Mouse (Mus musculus) forebrain, embryonic 15.5 days (tissue): ENCODE results near the gene Gpsm1. TPM values are rescaled to one million over a fixed set of nuclear protein-coding genes. Genes with fewer than 3 reads are reported as not detected.
A peak's percentile ranks its signal among the peaks of the same experiment; 100 is the strongest.
"Not testable (repeated sequence)": the region's sequence is repeated elsewhere in the genome, so short reads cannot be mapped to it uniquely, and the experiment has no call there.

ENCODE experiments used
- ATAC-seq: fragments of 200-750 bp; cut with Nextera tagmentation; replicated peaks from 2 replicates; pipeline ENCODE4 v1.8.0; 2017; ENCODE audit warnings: mild to moderate bottlenecking, moderate TSS enrichment, moderate library complexity
- H3K27ac ChIP-seq: fragments of 300-500 bp; sonication (generic); replicated peaks from 2 replicates; pipeline ENCODE4 v1.5.1; 2015; ENCODE audit warnings: mild to moderate bottlenecking, inconsistent platforms
- H3K27me3 ChIP-seq: fragments of 300-500 bp; sonication (generic); 2 replicates; pipeline ENCODE4 v1.6.1; 2015; ENCODE audit warnings: inconsistent platforms
- H3K36me3 ChIP-seq: fragments of 300-500 bp; sonication (generic); 2 replicates; pipeline ENCODE4 v1.6.1; 2015; ENCODE audit warnings: mild to moderate bottlenecking, inconsistent platforms
- H3K4me1 ChIP-seq: fragments of 300-500 bp; sonication (generic); 2 replicates; pipeline ENCODE4 v1.6.1; 2015; ENCODE audit warnings: inconsistent platforms
- H3K4me2 ChIP-seq: fragments of 300-500 bp; sonication (generic); replicated peaks from 2 replicates; pipeline ENCODE4 v1.6.1; 2015; ENCODE audit warnings: mild to moderate bottlenecking, inconsistent platforms
- H3K4me3 ChIP-seq: fragments of 300-500 bp; sonication (generic); 2 replicates; pipeline ENCODE4 v1.5.1; 2015; ENCODE audit warnings: mild to moderate bottlenecking, inconsistent platforms
- H3K9ac ChIP-seq: fragments of 300-500 bp; sonication (generic); replicated peaks from 2 replicates; pipeline ENCODE4 v1.6.1; 2015; ENCODE audit warnings: mild to moderate bottlenecking, inconsistent platforms
- H3K9me3 ChIP-seq: fragments of 300-500 bp; sonication (generic); 2 replicates; pipeline ENCODE4 v1.6.1; 2016; ENCODE audit warnings: inconsistent platforms
- WGBS: fragments of 180-500 bp; shearing (Covaris S2); methylation state at CpG from one replicate; pipeline ENCODE4 v1.1.7; 2015; ENCODE audit warnings: mixed read lengths; 5-methylcytosine and 5-hydroxymethylcytosine counted together
- polyA plus RNA-seq: library from polyadenylated mRNA; unstranded; fragments of >200 nt; fragmentation: Nextera tagmentation; extraction: Ambion mirVana; gene quantifications from 2 replicates; pipeline ENCODE4 v1.2.1, GENCODE M21; 2015

Gpsm1 gene
- polyA plus RNA-seq, 1 experiment from 2014 or later, result 151 TPM

DNA sequence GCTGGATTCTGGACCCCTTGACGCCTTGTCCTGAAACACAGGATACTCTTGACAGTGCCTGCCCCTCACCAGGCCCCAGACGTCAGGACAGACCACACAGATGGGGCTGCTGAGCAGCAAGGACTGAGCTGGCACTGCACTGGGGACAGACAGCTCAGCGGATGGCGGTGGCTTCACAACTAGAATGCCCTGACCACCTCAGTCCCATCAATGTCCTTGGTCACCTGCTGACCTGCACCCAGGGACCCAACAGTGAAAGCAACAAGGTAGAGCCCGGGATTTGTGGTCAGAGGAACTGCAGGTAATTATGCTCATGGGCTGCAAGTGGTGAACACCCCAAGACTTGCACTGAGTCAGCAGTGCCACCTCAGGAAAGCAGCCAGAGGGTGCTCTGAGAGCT is 47.7 kb downstream of the Gpsm1 start:
- no peaks in the 10 kb centered on the region for H3K4me1 ChIP-seq
- H3K27ac ChIP-seq, result no peak overlapping the region
- peaks cover 38% of the 10 kb centered on the region for H3K36me3 ChIP-seq
- no peak overlapping the region for H3K4me2 ChIP-seq
- no peaks in the 10 kb centered on the region for H3K27me3 ChIP-seq
- no peak overlapping the region for H3K4me3 ChIP-seq
- 91% methylated on average over 5 of the region's 5 CpGs for WGBS
- no peak overlapping the region for H3K9ac ChIP-seq
- no peaks in the 10 kb centered on the region for H3K9me3 ChIP-seq
- no peak for ATAC-seq

DNA sequence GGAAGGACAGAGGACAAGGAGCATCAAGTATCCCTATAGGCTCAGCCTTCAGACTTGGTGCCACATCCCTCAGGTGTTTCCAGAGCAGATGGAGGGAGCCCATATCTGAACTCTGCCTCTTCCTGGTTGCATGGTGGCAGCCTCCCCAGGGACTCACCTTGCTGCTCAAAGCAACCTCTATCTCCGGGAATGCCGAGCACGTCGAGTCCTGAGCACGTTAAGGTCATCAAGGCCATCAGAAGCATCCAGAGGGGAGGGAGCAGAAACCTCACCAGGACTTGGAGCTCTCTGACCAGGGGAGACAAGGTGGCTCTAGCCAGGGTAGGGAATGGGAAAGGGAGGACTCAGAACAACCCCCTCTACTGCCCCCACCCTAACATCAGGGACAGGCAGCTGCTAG is 48.2 kb downstream of the Gpsm1 start:
- Histone ChIP-seq H3K36me3 (peaks cover 41% of the 10 kb centered on the region), H3K27me3 (no peaks in the 10 kb centered on the region), H3K4me3 (no peak overlapping the region), H3K4me1 (no peaks in the 10 kb centered on the region), H3K9me3 (no peaks in the 10 kb centered on the region), H3K9ac (no peak overlapping the region), H3K4me2 (no peak overlapping the region), H3K27ac (no peak overlapping the region)
- WGBS, result 96% methylated on average over 5 of the region's 5 CpGs
- ATAC-seq, result no peak

DNA sequence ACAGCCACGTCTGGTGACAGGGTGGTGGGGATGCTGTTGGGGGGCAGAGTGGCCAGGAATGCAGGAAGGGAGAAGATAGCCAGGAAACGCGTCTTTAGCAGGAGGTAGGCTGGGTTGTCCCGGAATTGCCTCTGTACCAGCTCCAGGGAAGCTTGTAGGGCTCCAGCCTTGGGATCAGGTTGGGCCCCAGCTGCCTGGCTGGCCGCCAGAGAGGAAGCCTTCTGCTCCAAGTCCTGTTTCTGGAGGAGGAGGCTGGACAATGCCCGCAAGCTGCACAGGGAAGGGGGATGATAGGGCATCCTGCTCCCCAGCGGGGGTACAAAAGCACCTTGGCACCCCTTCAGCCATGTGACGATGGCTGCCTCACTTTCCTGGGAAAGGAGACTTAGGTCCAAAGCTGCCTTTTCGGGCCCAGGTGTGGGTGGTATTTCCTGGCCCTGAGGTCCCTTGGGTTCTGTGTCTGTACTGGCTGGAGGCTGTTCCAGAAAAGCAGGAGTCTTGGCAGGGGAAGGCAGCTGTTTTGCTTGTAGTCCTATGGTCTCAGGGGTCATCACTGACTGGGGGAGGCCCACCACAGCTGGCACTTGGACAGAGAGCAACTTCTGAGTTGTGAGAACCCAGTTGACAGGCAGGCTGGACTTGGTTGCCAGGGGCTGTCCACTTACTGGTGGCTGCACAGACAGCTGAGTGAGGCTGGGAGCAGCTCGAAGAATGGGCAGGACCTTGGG is 49.6 kb downstream of the Gpsm1 start:
- no peaks in the 10 kb centered on the region for H3K4me1 ChIP-seq
- no peak overlapping the region for H3K27ac ChIP-seq
- H3K9ac ChIP-seq, result no peak overlapping the region
- no peaks in the 10 kb centered on the region for H3K9me3 ChIP-seq
- no peak overlapping the region for H3K4me2 ChIP-seq
- H3K36me3 ChIP-seq, result peaks cover 55% of the 10 kb centered on the region
- H3K27me3 ChIP-seq, result no peaks in the 10 kb centered on the region
- 86% methylated on average over 10 of the region's 10 CpGs for WGBS
- ATAC-seq, result no peak
- H3K4me3 ChIP-seq, result no peak overlapping the region

DNA sequence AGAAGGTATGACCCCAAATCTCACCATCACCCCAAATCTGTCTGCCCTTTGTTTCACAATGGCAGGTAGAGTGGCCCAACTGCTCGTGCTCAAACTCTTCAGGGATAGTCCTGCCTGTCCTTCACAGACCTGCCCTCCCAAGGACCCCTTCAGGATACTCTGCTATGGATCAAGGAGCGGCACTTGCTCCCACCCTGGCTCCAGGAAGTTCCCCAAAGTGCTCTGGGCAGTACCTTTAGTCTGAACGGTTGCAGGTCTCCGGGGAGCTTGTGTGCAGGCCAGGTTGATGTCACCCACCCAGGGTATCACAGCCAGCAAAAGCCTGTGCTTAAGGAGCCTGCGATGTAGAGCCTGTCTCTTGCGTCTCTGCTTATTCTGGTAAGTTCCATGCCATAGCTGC is 52.6 kb downstream of the Gpsm1 start:
- Histone ChIP-seq H3K4me2 (no peak overlapping the region), H3K27me3 (no peaks in the 10 kb centered on the region), H3K4me3 (no peak overlapping the region), H3K4me1 (no peaks in the 10 kb centered on the region), H3K27ac (no peak overlapping the region), H3K9me3 (no peaks in the 10 kb centered on the region), H3K36me3 (peaks cover 84% of the 10 kb centered on the region), H3K9ac (no peak overlapping the region)
- WGBS, result 93% methylated on average over 6 of the region's 6 CpGs
- no peak for ATAC-seq

DNA sequence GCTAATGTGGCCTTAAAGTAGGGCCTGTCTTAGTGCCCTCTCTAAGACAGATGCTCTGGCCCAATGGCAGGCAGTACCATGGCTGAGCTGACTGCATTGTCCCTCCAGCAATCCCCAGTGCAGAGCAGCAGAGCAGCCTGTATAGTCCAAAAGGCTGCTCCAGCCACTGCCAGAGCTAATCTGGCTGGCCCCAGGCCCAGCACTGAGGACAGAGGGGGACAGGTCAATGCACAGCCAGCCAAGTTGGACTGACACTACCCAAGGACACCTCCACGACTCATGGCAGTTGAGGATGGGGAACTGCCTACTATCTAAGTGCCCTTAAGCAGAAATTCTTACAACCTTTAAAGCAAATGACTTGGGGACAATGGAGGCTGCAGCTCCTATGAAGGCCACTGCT is 53.3 kb downstream of the Gpsm1 start:
- H3K36me3 ChIP-seq, result peaks cover 90% of the 10 kb centered on the region
- 97% methylated on average over 1 of the region's 1 CpGs for WGBS

DNA sequence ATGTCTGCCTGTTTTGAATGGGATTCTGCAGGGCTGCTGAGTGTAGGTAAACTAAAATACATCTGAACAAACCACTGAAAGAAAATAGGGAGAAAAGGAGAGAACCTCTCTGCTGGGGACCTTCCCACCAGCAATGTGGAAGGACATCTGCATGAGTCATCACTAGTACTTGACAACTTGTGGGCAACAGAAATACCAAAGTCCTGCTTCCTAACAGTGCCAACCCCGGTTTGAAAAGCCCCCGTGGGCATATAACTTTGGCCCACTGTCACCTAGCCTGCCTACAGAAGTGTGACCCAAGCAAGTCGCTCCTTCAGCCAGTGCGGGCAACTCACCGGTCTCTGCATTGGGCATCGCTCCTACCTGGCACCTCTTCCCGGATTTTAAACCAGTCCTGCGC is 57.1 kb downstream of the Gpsm1 start:
- 97% methylated on average over 8 of the region's 8 CpGs for WGBS
- no peak for ATAC-seq

More for the DNA sequence above, 53.3 kb downstream of the Gpsm1 start:
- Histone ChIP-seq H3K9ac (no peak overlapping the region), H3K4me2 (no peak overlapping the region), H3K27ac (no peak overlapping the region), H3K4me1 (no peaks in the 10 kb centered on the region), H3K27me3 (no peaks in the 10 kb centered on the region), H3K9me3 (no peaks in the 10 kb centered on the region), H3K4me3 (no peak overlapping the region)
- no peak for ATAC-seq

DNA sequence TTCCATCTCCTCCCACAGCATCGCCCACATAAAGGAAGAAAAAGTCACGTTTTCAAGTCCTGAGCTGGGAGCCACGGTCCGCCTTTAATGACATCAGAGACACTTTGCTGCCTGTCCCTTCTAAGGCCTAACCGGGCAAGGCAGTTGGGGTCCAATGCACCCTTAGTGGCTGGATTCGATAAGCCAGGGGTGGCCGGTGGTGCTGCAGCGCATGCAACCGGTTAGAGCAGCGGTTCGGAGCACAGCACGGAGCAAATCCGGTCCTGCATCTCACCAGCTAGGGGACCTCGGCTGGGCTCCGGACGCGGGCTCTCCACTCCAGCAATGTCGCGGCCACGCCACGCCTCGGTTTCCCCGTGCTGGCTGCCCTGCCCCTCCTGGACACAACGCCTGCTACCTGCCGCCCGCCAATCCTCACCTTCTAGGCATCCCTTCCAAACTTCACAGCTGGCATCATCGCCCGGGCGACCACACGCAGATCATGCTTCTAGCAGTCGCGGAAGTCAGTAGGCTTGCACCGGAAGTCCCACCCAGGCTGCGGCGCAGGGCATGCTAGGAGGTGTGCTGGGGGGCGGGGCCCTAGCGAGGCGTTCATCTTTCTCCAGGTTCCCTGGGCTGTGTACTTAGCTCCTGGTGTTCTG is 64.9 kb downstream of the Gpsm1 start, which contains the start of gene Snapc4:
Gene Snapc4, minus strand, starts transcription at position 523 of the 641 bp plus-strand sequence.
- Histone ChIP-seq H3K4me2 (peak within 1 kb of the TSS; percentile 94), H3K9ac (peak within 1 kb of the TSS; percentile 76), H3K4me1 (peaks cover 21% of the 10 kb centered on the region), H3K27ac (peak within 1 kb of the TSS; percentile 56), H3K27me3 (no peaks in the 10 kb centered on the region), H3K9me3 (no peaks in the 10 kb centered on the region), H3K4me3 (peak within 1 kb of the TSS; percentile 68), H3K36me3 (peaks cover 61% of the 10 kb centered on the region)
- 0% methylated on average over 38 of the region's 38 CpGs for WGBS
- peak; percentile 98 for ATAC-seq

More for the DNA sequence above, 57.1 kb downstream of the Gpsm1 start:
- no peaks in the 10 kb centered on the region for H3K27me3 ChIP-seq
- H3K9me3 ChIP-seq, result no peaks in the 10 kb centered on the region
- no peak overlapping the region for H3K9ac ChIP-seq
- H3K27ac ChIP-seq, result no peak overlapping the region
- no peak overlapping the region for H3K4me3 ChIP-seq
- peaks cover 94% of the 10 kb centered on the region for H3K36me3 ChIP-seq
- no peaks in the 10 kb centered on the region for H3K4me1 ChIP-seq
- H3K4me2 ChIP-seq, result no peak overlapping the region

DNA sequence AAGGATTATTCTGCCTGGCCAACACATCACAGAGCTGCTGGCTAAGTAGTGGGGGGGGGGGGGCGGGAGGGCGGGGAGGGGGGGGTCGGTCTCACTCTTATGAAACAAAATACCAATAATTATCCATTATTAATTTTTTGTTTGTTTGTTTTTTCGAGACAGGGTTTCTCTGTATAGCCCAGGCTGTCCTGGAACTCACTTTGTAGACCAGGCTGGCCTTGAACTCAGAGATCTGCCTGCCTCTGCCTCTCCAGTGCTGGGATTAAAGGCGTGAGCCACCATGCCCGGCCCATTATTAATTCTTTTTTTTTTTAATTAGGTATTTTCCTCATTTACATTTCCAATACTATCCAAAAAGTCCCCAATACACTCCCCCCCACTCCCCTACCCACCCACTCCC is 65.6 kb downstream of the Gpsm1 start:
- not testable (repeated sequence) for H3K27me3 ChIP-seq, H3K9me3 ChIP-seq
- WGBS, result 37% methylated on average over 6 of the region's 6 CpGs
- Histone ChIP-seq H3K4me3 (peak overlapping the region; percentile 68), H3K4me2 (peak overlapping the region; percentile 94), H3K9ac (peak overlapping the region; percentile 76), H3K36me3 (peaks cover 62% of the 10 kb centered on the region), H3K4me1 (peaks cover 21% of the 10 kb centered on the region), H3K27ac (peak overlapping the region; percentile 56)
- ATAC-seq, result peak; percentile 14; the same call in 1 of the 2 replicates

DNA sequence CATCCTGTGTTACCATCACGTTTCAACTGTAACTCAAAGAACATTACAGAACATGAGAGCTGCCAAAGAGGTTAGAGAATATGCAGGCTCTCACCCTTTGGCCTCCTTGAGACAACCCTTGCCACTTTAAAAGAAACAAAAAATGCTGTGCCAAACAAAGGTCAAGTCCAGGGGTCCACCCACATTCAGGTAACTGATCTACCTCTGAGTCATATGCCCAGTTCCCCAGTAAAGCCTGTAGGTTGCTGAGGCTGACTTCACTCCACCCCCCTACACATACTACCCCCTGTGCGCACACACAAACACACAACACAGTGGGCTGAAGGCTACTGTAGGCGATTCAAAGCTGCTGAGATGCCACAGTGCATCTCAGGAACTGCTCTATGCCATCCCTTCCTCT is 72.4 kb downstream of the Gpsm1 start:
- 96% methylated on average over 3 of the region's 3 CpGs for WGBS
- no peak overlapping the region for H3K27ac ChIP-seq
- peak overlapping the region; percentile 96; the same call in 1 of the 2 replicates for H3K4me2 ChIP-seq
- H3K36me3 ChIP-seq, result peaks cover 73% of the 10 kb centered on the region
- H3K9me3 ChIP-seq, result no peaks in the 10 kb centered on the region
- no peak for ATAC-seq
- H3K4me1 ChIP-seq, result peaks cover 30% of the 10 kb centered on the region
- H3K27me3 ChIP-seq, result no peaks in the 10 kb centered on the region
- H3K9ac ChIP-seq, result no peak overlapping the region
- no peak overlapping the region for H3K4me3 ChIP-seq

DNA sequence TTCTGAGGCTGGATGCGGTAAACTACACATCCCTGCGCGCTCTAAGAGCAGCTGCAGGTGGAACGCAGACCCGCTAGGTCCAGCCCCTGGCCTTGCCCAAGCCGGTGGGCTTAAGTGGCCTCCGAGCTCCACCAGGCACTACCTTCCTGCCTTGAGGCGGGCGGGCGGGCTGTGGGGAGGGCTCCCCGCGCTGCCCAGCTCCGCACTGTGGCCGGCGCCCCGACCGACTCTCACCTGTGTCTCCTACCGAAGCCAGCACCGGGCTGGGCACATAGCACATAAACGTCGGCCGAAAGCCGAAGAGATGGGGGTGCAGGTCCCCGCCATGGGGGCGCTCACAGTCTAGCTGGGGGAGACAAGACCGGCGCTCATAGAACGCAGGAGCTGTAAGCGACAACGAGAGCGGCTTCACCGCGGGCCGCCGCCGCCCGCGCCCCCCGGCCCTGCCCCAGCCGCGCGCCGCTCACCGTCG is 73.4 kb downstream of the Gpsm1 start:
- H3K36me3 ChIP-seq, result peaks cover 73% of the 10 kb centered on the region
- H3K9me3 ChIP-seq, result no peaks in the 10 kb centered on the region
- peak overlapping the region; percentile 96 for H3K4me2 ChIP-seq
- H3K27ac ChIP-seq, result peak overlapping the region; percentile 74
- H3K9ac ChIP-seq, result peak overlapping the region; percentile 89
- peak overlapping the region; percentile 90 for H3K4me3 ChIP-seq
- peaks cover 30% of the 10 kb centered on the region for H3K4me1 ChIP-seq
- under 1% methylated on average over 45 of the region's 45 CpGs for WGBS
- H3K27me3 ChIP-seq, result no peaks in the 10 kb centered on the region
- ATAC-seq, result peak; percentile 52

DNA sequence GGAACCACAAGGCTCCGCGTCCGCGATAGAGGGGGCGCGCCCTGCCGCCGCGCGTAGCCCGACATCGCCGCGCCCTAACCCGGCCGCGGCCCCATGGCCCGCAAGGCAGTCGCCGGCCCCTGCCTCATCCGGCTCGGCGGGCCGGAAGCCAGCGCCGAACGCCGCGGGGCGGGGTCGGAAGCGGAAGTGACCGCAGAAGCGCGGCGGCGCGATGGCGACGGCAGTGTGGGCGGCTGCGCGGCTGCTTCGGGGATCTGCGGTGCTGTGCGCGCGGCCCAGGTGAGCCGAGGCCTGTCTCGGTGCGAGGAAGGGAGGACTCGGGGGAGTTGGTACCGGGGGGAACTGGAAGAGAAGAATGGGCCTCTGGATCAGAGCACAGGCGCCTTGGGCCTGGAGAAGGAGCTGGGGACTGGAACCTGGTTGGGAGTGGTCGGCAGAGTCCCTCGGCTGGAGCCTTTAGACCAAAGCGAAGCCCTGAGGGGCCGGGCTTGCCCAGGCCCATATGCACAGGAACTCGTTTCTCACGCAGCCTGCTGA is 73.9 kb downstream of the Gpsm1 start, which contains the start of the genes Entr1 and Pmpca:
Gene Entr1, minus strand, starts transcription at position 163 of the 537 bp plus-strand sequence.
Gene Pmpca, plus strand, starts transcription at position 186 of the 537 bp plus-strand sequence.
- Histone ChIP-seq H3K36me3 (peaks cover 73% of the 10 kb centered on the region), H3K9me3 (no peaks in the 10 kb centered on the region), H3K4me3 (peak within 1 kb of the TSS; percentile 90), H3K4me1 (peaks cover 30% of the 10 kb centered on the region), H3K4me2 (peak within 1 kb of the TSS; percentile 96), H3K9ac (peak within 1 kb of the TSS; percentile 89), H3K27ac (peak within 1 kb of the TSS; percentile 74), H3K27me3 (no peaks in the 10 kb centered on the region)
- under 1% methylated on average over 60 of the region's 60 CpGs for WGBS
- ATAC-seq, result peak; percentile 88

DNA sequence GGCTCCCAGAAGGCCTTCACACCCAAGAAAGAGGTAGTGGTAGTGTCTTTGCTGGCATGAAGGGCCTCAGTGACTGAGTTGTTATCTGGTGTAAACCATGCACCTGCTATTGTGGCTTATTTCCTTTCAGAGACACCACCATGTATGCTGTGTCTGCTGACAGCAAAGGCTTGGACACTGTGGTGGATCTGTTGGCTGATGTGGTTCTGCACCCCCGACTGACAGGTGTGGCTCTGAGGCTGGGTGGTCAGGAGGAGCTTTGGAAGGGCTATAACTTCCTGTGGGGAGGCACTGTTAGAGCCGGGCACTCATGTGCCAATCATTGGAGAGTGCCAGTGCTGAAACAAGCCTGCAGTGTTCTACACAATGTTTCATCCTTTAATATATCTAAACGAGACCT is 75.6 kb downstream of the Gpsm1 start:
- H3K4me1 ChIP-seq, result peaks cover 30% of the 10 kb centered on the region
- no peak overlapping the region for H3K9ac ChIP-seq
- no peaks in the 10 kb centered on the region for H3K27me3 ChIP-seq
- ATAC-seq, result no peak
- H3K4me3 ChIP-seq, result no peak overlapping the region
- H3K4me2 ChIP-seq, result no peak overlapping the region
- WGBS, result 91% methylated on average over 3 of the region's 3 CpGs
- peaks cover 73% of the 10 kb centered on the region for H3K36me3 ChIP-seq
- no peaks in the 10 kb centered on the region for H3K9me3 ChIP-seq
- no peak overlapping the region for H3K27ac ChIP-seq
